Mouse (Mus musculus): ENCODE data around the gene Tssk2. TPM values are rescaled to one million over a fixed set of nuclear protein-coding genes. Genes with fewer than 3 reads are reported as not detected.

The Tssk2 gene
- polyA plus RNA-seq, 1 experiment, result 0.07 TPM

- Histone ChIP-seq H3K4me3 (no peak overlapping the region), H3K4me2 (ENCODE audit: low read depth) (no peak overlapping the region), H3K36me3 (ENCODE audit: control insufficient read depth, insufficient read depth) (no peaks in the 10 kb centered on the region), H3K27me3 (ENCODE audit: control insufficient read depth, insufficient read depth, insufficient read length) (no peaks in the 10 kb centered on the region), H3ac (ENCODE audit: control insufficient read depth, insufficient read length) (no peak overlapping the region), H3K79me2 (ENCODE audit: control insufficient read depth, insufficient read depth) (peaks cover 68% of the 10 kb centered on the region)
- no peak for TF ChIP-seq E2F4 (IDR thresholded peaks at IDR 0.05; ENCODE audit: insufficient read depth)
- no peak for TF ChIP-seq MYOG (IDR thresholded peaks at IDR 0.05; ENCODE audit: control insufficient read depth in 1 of 3, insufficient read depth in 1 of 3, insufficient read length in 2 of 3, low read depth in 2 of 3)
- no peak for TF ChIP-seq TCF12 (IDR thresholded peaks at IDR 0.05; ENCODE audit: insufficient read depth, poor library complexity, severe bottlenecking)
- no peak for TF ChIP-seq SRF (IDR thresholded peaks at IDR 0.05; ENCODE audit: control insufficient read depth, insufficient read length, low read depth)
- TF ChIP-seq POLR2AphosphoS2 (IDR thresholded peaks at IDR 0.05; ENCODE audit: insufficient read length, low read depth), result no peak
- TF ChIP-seq POLR2A (IDR thresholded peaks at IDR 0.05; ENCODE audit: insufficient read length, low read depth), result no peak
- TF ChIP-seq CEBPB (IDR thresholded peaks at IDR 0.05; ENCODE audit: insufficient read depth, poor library complexity, severe bottlenecking), result no peak
- TF ChIP-seq REST (IDR thresholded peaks at IDR 0.05; ENCODE audit: insufficient read depth, insufficient read length), result no peak
- no peak for TF ChIP-seq MYOD1 (IDR thresholded peaks at IDR 0.05; ENCODE audit: control insufficient read depth in 1 of 3, insufficient read length in 2 of 3, low read depth in 2 of 3)
- TF ChIP-seq MAX (IDR thresholded peaks at IDR 0.05; ENCODE audit: low read depth), result no peak
- TF ChIP-seq USF1 (IDR thresholded peaks at IDR 0.05; ENCODE audit: low read depth), result no peak
- no peak for TF ChIP-seq TCF3 (IDR thresholded peaks at IDR 0.05; ENCODE audit: insufficient read length, low read depth)
These were observed 22.3 kb upstream of the Tssk2 start for GRCm38 (mm10) chr16:17876096-17876495.

GRCm38 (mm10) chr16:17879571-17879970, 18.9 kb upstream of the Tssk2 start:
- no peak overlapping the region for H3ac ChIP-seq (ENCODE audit: control insufficient read depth, insufficient read length)
- no peaks in the 10 kb centered on the region for H3K27me3 ChIP-seq (ENCODE audit: control insufficient read depth, insufficient read depth, insufficient read length)
- no peak overlapping the region for H3K4me3 ChIP-seq
- H3K79me2 ChIP-seq (ENCODE audit: control insufficient read depth, insufficient read depth), result peaks cover 95% of the 10 kb centered on the region
- no peak overlapping the region for H3K4me2 ChIP-seq (ENCODE audit: low read depth)
- TF ChIP-seq CEBPB (IDR thresholded peaks at IDR 0.05; ENCODE audit: insufficient read depth, poor library complexity, severe bottlenecking) (no peak), MYOG (IDR thresholded peaks at IDR 0.05; ENCODE audit: control insufficient read depth in 1 of 3, insufficient read depth in 1 of 3, insufficient read length in 2 of 3, low read depth in 2 of 3) (no peak), SRF (IDR thresholded peaks at IDR 0.05; ENCODE audit: control insufficient read depth, insufficient read length, low read depth) (no peak), POLR2A (IDR thresholded peaks at IDR 0.05; ENCODE audit: insufficient read length, low read depth) (no peak), TCF12 (IDR thresholded peaks at IDR 0.05; ENCODE audit: insufficient read depth, poor library complexity, severe bottlenecking) (no peak), MAX (IDR thresholded peaks at IDR 0.05; ENCODE audit: low read depth) (no peak), REST (IDR thresholded peaks at IDR 0.05; ENCODE audit: insufficient read depth, insufficient read length) (no peak), TCF3 (IDR thresholded peaks at IDR 0.05; ENCODE audit: insufficient read length, low read depth) (no peak), MYOD1 (IDR thresholded peaks at IDR 0.05; ENCODE audit: control insufficient read depth in 1 of 3, insufficient read length in 2 of 3, low read depth in 2 of 3) (no peak), E2F4 (IDR thresholded peaks at IDR 0.05; ENCODE audit: insufficient read depth) (no peak), USF1 (IDR thresholded peaks at IDR 0.05; ENCODE audit: low read depth) (no peak), POLR2AphosphoS2 (IDR thresholded peaks at IDR 0.05; ENCODE audit: insufficient read length, low read depth) (no peak)
- H3K36me3 ChIP-seq (ENCODE audit: control insufficient read depth, insufficient read depth), result no peaks in the 10 kb centered on the region

DNA sequence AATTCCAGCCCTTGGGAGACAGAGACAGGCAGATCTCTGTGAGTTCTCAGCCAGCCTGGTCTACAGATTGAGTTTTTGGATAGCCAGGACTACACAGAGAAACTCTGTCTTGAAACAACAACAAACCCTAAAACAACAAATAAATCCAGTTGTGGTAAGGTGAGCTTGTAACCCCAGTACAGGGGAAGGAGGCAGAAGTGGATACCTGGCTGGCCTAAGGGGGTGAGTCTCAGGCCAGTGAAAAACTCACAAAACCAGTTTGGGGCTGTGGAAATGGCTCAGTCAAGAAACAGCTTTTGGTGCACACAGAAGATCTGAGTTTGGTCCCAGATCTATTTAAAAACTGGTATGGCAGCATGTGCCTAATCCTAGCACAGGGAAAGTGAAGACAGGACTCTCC, 16.2 kb upstream of the Tssk2 start:
- Histone ChIP-seq H3K36me3 (ENCODE audit: control insufficient read depth, insufficient read depth) (no peaks in the 10 kb centered on the region), H3ac (ENCODE audit: control insufficient read depth, insufficient read length) (no peak overlapping the region), H3K27me3 (ENCODE audit: control insufficient read depth, insufficient read depth, insufficient read length) (no peaks in the 10 kb centered on the region), H3K4me3 (no peak overlapping the region), H3K79me2 (ENCODE audit: control insufficient read depth, insufficient read depth) (peaks cover 100% of the 10 kb centered on the region), H3K4me2 (ENCODE audit: low read depth) (no peak overlapping the region)
- TF ChIP-seq MYOD1 (IDR thresholded peaks at IDR 0.05; ENCODE audit: control insufficient read depth in 1 of 3, insufficient read length in 2 of 3, low read depth in 2 of 3), result no peak
- TF ChIP-seq CEBPB (IDR thresholded peaks at IDR 0.05; ENCODE audit: insufficient read depth, poor library complexity, severe bottlenecking), result no peak
- TF ChIP-seq MAX (IDR thresholded peaks at IDR 0.05; ENCODE audit: low read depth), result no peak
- TF ChIP-seq USF1 (IDR thresholded peaks at IDR 0.05; ENCODE audit: low read depth), result no peak

GRCm38 (mm10) chr16:17884116-17884515, 14.3 kb upstream of the Tssk2 start:
- TF ChIP-seq E2F4 (IDR thresholded peaks at IDR 0.05; ENCODE audit: insufficient read depth), result no peak
- no peak for TF ChIP-seq POLR2AphosphoS2 (IDR thresholded peaks at IDR 0.05; ENCODE audit: insufficient read length, low read depth)
- no peak for TF ChIP-seq SRF (IDR thresholded peaks at IDR 0.05; ENCODE audit: control insufficient read depth, insufficient read length, low read depth)
- TF ChIP-seq CEBPB (IDR thresholded peaks at IDR 0.05; ENCODE audit: insufficient read depth, poor library complexity, severe bottlenecking), result no peak
- no peak for TF ChIP-seq POLR2A (IDR thresholded peaks at IDR 0.05; ENCODE audit: insufficient read length, low read depth)
- TF ChIP-seq MAX (IDR thresholded peaks at IDR 0.05; ENCODE audit: low read depth), result no peak
- TF ChIP-seq MYOD1 (IDR thresholded peaks at IDR 0.05; ENCODE audit: control insufficient read depth in 1 of 3, insufficient read length in 2 of 3, low read depth in 2 of 3), result no peak
- TF ChIP-seq TCF3 (IDR thresholded peaks at IDR 0.05; ENCODE audit: insufficient read length, low read depth), result no peak
- TF ChIP-seq USF1 (IDR thresholded peaks at IDR 0.05; ENCODE audit: low read depth), result no peak
- no peak overlapping the region for H3ac ChIP-seq (ENCODE audit: control insufficient read depth, insufficient read length)
- H3K4me3 ChIP-seq, result no peak overlapping the region
- H3K79me2 ChIP-seq (ENCODE audit: control insufficient read depth, insufficient read depth), result peaks cover 92% of the 10 kb centered on the region
- H3K36me3 ChIP-seq (ENCODE audit: control insufficient read depth, insufficient read depth), result no peaks in the 10 kb centered on the region
- no peak overlapping the region for H3K4me2 ChIP-seq (ENCODE audit: low read depth)
- H3K27me3 ChIP-seq (ENCODE audit: control insufficient read depth, insufficient read depth, insufficient read length), result no peaks in the 10 kb centered on the region

- H3K36me3 ChIP-seq (ENCODE audit: control insufficient read depth, insufficient read depth), result no peaks in the 10 kb centered on the region
- peak overlapping the region; percentile 97 for H3K4me2 ChIP-seq (ENCODE audit: low read depth)
- peaks cover 53% of the 10 kb centered on the region for H3K79me2 ChIP-seq (ENCODE audit: control insufficient read depth, insufficient read depth)
- H3K4me3 ChIP-seq, result peak overlapping the region; percentile 65
- H3K27me3 ChIP-seq (ENCODE audit: control insufficient read depth, insufficient read depth, insufficient read length), result no peaks in the 10 kb centered on the region
- H3ac ChIP-seq (ENCODE audit: control insufficient read depth, insufficient read length), result no peak overlapping the region
- TF ChIP-seq REST (IDR thresholded peaks at IDR 0.05; ENCODE audit: insufficient read depth, insufficient read length) (no peak), E2F4 (IDR thresholded peaks at IDR 0.05; ENCODE audit: insufficient read depth) (no peak), MAX (IDR thresholded peaks at IDR 0.05; ENCODE audit: low read depth) (no peak), SRF (IDR thresholded peaks at IDR 0.05; ENCODE audit: control insufficient read depth, insufficient read length, low read depth) (no peak), CEBPB (IDR thresholded peaks at IDR 0.05; ENCODE audit: insufficient read depth, poor library complexity, severe bottlenecking) (no peak), MYOG (IDR thresholded peaks at IDR 0.05; ENCODE audit: control insufficient read depth in 1 of 3, insufficient read depth in 1 of 3, insufficient read length in 2 of 3, low read depth in 2 of 3) (no peak), MYOD1 (IDR thresholded peaks at IDR 0.05; ENCODE audit: control insufficient read depth in 1 of 3, insufficient read length in 2 of 3, low read depth in 2 of 3) (no peak), POLR2AphosphoS2 (IDR thresholded peaks at IDR 0.05; ENCODE audit: insufficient read length, low read depth) (no peak), TCF3 (IDR thresholded peaks at IDR 0.05; ENCODE audit: insufficient read length, low read depth) (no peak), USF1 (IDR thresholded peaks at IDR 0.05; ENCODE audit: low read depth) (no peak), POLR2A (IDR thresholded peaks at IDR 0.05; ENCODE audit: insufficient read length, low read depth) (no peak), TCF12 (IDR thresholded peaks at IDR 0.05; ENCODE audit: insufficient read depth, poor library complexity, severe bottlenecking) (no peak)
These were observed 8.6 kb upstream of the Tssk2 start for GRCm38 (mm10) chr16:17889689-17890341.
